Mouse (Mus musculus): ENCODE measurements at regions not wholly inside any gene's neighbourhood (a gene's known extent, or its start where the extent isn't known, plus 50 kb on each side); places are given as distances from the start of the nearest gene placed in this dataset.
A peak's percentile ranks its signal among the peaks of the same experiment; 100 is the strongest.
"Not testable (repeated sequence)": the region's sequence is repeated elsewhere in the genome, so short reads cannot be mapped to it uniquely, and the experiment has no call there.

DNA sequence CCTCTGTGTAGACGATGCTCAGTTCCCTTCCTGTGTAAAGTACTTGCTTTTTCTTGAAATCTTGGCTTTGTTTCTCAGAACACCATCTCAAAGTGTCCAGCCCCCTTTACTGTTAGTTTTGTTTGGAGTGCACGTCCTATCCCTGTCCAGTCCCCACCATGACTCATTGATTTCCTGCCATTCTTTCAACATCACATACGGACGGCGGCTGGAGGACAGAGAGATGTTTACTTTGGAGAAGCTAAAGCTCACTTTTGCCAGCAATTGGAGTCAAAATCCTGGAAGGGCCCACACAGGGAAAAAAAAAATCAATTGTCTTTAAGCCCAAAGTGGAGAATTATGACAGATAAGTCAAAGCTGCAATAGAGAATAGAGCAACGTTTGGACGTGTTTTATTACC lies 51.8 kb downstream of the Gm5426 start:
- DNase-seq, result no peak

DNA sequence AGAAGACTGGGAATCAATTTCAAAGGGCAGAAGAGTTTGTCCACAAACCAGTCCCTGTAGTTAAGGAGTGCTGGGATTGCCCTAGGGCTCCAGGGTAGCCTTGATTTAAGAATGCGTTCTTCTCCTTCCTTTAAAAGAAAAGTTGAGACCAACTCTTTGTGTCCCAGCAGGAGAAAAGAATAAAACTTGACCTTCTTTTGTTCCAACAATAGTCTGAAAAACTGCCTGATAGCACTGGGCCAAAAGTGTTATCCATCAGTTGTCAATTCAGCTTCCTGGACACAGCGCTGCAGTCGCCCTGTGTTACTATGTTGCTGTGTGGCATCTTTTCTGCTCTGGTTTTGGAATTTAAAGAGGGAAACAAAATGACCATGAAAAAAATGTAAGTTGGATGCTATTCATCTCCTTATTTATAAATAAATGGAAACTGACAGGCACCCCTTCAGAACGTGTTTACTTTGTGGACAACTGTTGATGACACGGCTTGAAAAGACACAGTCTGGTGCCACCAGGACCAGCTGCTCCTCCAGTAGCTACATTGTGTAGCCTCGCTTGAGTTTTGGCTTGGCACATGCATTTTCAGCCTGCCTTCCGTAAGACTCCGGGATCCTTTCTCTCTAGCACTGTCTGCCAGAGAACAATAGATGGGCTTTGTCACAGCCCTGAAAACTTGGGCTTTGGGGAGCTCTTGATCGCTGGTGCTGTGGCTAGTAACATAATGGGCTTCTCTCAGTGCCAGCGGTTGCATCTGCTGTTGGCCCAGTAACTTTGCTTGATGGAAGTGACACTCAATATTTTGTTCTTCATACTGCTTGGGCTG lies 54.0 kb downstream of the Gm5426 start:
- DNase-seq, result peak; percentile 7 to 19

DNA sequence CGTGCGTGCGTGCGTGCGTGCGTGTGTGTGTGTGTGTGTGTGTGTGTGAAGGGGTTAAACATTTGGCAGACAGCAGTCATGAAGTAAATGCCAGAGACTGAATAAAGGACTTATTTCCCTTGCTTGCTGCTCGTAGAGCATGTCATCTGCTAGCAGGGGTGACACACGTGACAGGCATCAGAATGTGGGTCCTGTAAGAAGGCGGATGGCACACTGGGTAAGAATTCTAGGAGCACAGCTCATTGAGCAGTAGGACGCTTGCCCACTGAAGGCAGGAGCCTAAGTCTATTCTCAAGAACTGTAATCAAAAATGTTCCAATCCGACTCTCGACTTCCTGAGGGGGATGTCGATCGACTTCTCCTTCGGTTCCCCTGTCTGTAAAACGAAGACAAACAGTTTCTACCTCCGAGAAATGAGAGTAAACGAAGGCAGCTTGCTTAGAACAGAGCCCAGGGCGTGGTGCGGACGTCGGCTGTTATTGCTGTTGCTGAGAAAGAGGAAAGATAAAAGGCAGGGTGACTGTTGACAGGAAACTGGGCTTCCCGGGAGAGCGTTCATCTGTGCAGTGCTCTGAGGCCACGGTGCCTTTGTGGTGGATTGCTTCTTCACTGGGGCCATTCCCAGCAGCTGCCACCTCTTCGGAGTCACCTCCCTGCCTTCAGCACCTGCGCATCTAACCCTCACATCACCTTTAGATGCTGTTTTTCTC lies 64.7 kb downstream of the Gm5426 start:
- no peak for DNase-seq

DNA sequence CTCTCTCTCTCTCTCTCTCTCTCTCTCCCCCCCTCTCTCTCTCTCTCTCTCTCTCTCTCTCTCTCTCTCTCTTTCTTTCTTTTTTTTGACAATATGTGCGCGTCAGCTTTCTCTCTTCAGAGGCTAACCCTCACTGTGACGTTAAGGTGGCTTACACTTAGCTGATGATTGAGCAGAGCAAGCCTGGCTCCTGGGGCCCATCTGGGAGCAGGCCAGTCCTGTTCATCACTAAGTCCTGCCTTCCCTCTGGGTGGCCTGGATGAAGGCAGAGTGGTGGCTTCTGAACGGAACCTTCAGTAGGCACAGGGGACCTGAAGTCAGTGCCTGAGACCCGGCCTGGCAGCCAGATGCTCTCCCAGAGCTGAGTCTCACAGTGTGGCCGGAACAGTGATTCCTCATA lies 65.5 kb downstream of the Gm5426 start:
- DNase-seq, result no peak

DNA sequence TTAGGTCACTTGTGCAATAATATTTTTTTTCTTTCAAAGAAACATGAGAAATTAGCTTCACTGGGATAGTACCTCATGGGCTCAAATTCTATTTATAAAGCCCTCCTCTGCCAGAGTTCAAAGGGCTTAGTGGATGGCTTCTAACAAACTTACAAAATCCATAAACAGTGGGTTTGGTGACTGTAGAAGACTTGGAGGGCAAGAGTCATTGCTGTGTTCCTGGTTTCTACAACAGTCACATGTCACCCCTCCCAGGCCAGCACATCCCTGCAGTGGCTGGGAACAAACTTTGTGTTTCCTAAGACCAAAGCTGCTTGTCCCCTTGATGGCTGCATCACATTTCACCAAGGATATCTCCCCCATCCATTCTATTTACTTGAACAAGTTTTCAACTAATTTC lies 66.5 kb downstream of the Gm5426 start:
- DNase-seq, result no peak

DNA sequence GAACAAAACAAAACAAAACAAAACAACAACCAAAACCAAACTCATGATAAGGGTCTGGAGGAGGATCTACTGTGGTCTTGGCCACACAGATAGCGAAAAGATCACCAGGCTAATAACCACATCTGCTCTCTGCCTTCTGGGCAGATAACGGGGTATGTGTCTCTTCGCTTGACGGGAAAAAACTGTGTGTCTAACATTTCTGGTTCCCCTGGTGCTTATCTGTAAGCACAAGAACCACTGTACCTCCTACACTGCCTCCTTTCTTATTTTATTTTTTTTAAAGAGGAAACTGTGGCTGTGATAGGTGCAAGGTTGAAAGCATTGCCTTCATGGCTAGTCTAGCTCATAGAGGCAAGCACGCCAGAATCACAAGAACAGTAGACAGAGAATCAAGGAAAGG lies 67.8 kb downstream of the Gm5426 start:
- DNase-seq, result no peak

DNA sequence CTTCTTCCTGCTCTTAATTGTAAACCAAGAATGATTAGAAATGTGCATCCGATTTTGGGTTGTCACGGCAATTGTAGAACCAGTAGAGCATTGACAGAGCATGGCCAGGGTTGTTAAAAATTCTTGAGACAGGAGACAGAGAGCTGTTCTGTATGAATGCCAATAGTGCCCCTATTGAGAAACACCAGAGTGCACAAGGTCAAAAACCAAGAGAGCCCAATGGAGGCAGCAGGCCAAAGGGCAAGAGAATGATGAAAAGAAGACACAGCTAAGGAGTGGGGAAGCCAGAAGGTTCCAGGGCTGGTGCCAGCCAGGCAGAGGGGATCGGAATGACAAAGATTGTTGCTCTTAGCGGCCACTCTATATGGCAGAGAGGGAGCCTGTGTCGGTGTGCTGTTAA lies 72.8 kb downstream of the Gm5426 start:
- DNase-seq, result no peak

DNA sequence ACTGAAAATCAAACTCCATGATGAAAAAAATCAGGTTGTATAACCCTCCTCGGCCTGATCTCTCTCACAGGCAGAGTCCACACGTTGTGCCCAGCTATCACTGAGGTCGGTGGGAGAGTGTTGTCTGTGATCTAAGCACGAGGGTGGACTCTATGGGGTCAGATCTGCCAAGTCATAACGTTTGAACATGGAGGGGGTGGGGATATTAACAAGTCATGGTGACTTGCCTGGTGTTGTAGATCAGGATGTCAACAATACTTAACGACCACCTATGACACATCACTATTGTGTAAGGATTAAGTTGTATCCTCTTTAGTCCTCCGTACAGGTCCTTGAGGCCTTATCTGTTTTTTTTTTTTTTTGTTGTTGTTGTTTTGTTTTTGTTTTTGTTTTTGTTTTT lies 74.8 kb downstream of the Gm5426 start:
- no peak for DNase-seq

DNA sequence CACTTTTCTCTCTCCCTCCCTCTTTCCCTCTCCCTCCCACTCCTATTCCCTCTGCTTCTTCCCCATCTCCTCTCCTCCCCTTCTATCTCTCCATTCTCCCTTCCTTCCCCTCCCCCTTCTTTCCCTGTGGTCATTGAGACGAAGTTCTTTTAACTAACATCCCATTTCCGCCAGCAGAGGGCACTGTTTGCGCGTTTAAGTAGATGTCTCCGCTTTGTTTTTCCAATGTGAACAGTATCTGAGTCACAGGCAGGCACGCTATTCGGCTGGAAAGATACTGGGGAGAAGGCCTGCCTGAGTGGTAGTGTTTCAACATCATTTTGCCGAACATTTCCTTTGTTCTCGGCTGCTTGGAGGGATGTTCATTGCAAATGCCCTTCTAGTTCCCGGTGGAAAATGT lies 77.5 kb downstream of the Gm5426 start:
- peak; percentile 80 to 88 for DNase-seq

DNA sequence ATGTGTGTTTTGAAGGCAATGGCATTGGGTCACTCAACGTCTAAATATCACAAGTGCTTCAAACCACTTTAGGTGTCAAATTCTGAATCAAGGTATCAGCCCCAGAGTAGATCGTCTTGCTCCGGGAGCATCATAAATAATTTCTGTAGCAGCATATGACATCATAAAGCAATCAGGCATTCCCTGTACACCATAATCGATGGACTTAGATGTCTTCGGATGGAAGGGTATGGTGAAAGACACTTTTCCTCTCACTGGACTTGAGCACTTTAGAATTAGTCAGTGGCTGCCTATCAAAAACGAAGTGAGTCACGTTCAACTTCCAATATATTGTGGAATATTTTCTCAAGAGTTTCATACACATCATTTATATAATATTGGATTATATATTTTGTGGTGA lies 77.9 kb downstream of the Gm5426 start:
- no peak for DNase-seq

DNA sequence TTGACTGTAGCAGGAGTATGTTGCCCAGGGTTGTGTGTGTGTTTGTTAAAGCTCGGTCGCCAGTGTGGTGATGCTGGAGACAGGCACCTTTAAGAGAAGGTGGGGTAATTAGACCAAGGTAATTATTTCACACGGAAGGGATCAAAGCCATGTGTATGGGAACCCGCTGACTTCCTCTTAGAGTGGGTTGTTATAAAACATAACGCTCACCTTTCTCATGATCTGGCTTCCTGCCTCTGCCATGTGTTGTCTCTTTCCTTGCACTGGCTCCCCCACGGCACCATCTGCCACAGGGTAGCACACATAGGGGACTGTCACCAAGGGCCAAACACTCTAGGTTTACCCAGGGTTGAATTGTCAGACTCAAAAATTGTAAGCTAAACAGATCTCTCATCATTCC lies 78.5 kb downstream of the Gm5426 start:
- DNase-seq, result peak; percentile 23 to 29

DNA sequence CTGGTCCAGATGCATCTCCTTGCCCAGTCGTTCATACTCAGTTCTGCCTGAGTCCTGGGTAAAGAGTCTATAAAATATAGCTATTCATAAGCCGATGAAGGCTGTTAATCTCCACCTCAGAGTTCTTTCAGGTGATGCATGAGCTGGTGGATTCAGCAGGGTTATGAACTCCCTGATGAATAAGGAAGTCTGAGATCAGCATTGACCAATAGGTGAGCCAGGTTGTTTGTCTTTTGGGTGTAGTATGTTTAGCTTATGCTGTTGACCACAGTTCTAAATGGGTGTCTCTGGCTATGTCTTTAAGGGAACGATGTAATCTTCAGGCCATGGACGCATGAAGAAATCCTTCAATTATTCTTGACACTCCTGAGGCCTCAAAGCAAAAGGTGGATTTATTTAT lies 84.3 kb downstream of the Gm5426 start:
- DNase-seq, result no peak

DNA sequence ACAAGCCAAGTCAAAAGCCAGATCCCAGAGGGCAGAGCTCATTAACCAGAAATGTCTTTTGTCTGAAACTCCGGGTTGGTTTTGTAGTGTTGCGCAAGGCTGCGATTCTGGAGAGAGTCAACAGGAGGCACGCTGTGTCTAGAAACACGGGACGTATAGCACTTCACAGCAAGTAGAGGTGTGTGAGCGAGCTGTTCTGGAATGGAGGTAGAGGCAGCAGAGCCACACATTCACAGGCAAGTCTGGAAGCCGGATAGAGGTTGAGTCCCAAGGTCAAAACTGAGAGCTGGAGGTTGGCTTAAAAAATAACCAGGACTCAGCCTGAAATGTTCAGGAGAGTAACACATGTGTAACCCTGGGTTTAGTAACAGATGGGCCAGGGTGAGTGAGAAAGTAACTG lies 94.0 kb downstream of the Gm5426 start:
- no peak for DNase-seq

DNA sequence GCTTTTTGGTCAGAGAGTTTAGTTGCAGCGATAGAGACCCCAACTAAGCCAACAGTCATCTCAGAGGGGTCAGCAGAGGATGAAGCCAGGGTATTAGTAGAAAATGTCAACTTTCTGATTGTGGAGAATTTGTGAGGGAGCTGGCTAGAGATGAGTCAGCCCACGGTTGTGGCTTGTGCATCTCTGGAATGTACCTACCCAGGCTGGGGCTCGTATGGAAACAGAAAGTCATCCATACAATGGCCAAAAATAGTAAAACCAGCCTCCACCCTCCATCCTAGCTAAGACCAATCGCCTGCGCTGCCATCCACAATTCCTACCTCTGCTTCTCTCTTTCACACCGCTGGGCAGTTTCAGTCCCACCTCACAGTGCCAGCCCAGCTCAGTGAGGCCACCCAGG lies 94.9 kb downstream of the Gm5426 start:
- no peak for DNase-seq

DNA sequence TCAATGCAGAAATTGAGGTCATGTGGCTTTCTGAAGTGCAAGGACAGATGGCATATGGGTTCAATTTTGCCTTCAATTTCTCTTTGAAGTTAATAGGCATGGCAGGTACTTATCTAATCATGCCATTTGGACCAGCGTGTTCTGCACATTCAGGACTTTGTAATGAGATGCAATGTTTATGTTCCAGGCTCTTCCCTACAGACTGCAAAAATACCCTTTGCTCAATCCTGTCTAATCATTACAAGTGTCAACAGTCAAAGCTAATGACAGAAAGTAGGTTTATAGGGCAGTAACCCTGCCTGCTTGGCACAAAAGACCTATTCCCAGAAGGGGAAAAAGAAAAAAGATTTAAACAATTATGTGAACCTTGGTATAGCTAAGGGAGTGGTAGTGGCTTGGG lies 96.5 kb downstream of the Gm5426 start:
- DNase-seq, result no peak

DNA sequence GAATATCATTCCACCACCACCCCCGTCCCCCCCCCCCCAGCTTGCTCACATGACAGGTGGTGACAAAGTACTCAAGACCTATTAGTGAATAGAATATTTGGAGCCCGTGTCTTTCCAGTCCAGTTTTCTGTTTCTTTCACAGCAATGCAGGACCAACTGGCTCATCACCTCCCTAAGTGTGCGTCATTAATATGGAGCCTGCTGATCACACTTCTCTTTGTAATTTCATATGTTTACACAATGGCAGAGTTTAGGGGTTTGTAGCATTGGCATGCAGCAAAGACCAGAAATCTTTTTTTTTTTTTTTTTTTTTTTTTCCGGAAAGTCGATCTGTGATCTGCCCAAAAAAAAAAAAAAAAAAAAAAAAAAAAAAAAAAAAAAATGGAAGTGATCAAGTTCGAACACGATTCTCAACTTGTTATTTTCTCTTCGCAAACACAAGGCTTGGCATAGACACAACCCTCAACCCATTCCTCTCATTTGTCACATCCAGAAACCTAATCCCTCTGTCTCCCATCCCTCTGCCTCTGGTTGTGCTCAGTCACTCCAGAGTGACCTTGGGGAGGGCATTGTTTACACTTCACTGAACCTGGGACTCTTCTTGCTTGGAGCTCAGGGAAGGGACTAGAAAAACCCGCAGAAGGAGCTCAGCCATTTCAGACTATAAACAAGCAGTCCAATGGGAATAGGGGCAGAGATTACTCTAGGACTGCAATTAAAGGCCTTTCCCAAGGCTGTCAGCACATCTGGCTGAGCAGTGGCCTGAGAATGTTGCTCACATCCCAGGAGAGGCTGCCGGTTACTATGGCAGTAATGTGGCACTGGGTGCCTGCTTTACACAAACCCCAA lies 98.4 kb downstream of the Gm5426 start:
- DNase-seq, result no peak

DNA sequence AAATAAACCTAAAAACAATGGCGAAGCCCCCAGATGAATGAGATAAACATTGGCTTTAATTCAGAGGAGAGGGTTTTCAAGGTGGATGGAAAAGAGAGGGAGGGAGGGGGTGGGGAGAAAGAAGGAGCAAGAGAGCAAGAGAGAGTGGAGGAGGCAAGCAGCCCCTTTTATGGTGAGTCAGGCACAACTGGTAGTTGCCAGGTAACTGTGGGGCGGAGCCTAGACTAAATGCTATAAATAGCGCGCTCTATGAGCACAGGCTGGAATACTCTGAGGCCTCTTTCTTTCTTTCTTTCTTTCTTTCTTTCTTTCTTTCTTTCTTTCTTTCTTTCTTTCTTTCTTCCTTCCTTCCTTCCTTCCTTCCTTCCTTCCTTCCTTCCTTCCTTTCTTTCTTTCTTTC lies 99.6 kb downstream of the Gm5426 start:
- not testable (repeated sequence) for DNase-seq

DNA sequence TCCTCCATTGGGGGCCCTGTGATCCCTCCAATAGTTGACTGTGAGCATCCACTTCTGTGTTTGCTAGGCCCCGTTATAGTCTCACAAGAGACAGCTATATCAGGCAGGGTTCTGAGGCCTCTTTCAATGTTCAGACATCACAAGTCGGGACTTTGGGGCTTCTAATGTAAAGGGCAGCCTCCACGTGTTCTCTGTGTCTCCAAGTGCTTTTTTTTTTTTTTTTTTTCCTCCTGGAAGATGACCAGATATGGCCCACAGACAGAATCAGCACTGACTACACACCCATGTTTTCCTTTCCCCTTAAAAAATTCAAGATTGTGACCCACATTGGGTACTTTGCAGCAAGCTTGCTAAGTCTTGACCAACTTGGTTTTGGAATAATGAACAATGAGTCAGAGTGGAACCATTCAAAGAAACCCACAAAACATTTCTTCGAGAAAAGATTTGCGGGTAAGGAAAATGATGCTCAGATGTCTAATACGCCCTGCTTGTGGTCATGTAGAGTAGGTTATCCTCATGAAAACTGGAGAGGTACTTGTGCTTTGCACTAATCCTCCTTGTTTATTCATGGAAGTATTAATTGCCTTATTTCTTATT lies 100.5 kb downstream of the Gm5426 start:
- DNase-seq, result no peak

DNA sequence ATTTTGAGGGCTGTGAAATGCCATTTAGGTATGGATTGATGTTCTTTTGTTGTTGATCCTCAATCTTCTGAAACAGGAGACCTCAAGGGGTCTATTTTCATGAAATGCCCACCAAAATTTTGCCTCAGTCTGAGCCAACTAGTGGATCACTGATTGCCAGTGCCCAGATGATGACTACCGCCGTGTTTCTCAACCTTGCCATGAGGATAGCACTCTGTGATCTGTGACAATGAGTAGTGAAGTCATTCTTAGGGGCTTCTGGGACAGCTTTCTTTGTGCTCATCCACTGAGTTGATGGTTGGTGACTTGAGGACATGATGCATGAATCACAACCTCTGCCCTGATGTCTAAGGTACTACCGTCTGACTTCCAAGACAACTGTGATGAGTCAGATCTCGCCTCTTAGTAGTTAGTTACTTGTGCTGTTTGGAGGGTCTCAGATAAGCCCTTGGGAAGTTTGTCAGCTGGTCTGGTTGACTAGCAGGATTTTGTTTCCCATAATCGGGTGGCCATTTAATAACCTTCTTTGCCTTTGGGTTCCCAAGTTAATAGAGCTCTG lies 101.2 kb downstream of the Gm5426 start:
- DNase-seq, result no peak

DNA sequence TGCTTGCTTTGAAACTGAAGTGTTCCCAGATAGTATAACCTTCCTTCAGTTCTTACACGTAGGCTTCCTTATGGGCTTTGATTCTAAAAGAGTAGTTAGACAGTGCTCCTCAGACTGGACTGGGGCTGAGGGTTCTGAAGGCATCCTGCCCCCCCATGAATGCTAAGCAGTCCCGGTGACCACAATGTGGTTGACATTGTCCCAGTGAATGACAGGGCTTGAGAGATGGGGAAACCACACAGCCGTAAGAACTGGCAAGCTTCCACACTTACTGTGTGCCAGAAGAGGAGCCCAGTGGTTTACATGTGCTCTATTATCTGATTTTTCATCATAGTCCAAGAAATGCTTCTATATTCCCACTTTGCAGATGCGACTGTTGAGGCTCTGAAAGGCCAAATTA lies 101.8 kb downstream of the Gm5426 start:
- no peak for DNase-seq

DNA sequence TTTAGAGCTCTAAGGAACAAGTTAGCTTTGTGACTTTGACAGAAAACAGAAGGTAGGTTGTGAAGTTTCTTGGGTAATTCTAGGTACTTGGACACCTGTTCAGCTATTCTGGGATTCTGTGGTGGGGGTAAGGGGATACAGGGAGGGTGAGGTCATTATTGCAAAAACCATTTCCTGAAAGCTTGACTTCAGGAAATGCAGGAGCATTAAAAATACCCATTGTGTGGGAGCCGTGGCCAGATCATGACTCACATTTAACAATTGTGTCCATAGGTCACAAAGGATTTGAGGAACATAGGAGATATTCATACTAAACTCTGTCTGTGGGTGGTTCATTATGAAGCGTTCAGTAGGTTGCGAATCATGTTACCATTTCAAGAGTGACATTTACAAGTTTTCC lies 102.4 kb downstream of the Gm5426 start:
- no peak for DNase-seq

DNA sequence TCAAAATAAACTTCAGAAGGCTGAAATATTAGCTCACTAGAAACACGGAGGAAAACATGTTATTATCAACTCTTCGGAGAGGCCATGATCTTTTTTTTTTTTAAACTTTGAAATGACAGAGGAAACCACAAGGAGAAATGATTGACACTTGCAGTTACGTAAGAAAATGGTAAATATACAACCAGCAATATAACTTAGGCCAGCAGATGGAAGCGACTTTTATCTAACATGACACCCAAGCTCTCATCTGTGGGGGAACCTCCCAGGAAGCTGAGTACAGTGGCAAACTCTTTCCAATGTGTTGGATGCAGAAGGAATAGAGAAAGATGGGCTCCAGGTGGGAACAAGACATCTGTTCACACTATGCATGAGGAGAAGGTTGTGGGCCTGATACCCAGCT lies 104.2 kb downstream of the Gm5426 start:
- no peak for DNase-seq

DNA sequence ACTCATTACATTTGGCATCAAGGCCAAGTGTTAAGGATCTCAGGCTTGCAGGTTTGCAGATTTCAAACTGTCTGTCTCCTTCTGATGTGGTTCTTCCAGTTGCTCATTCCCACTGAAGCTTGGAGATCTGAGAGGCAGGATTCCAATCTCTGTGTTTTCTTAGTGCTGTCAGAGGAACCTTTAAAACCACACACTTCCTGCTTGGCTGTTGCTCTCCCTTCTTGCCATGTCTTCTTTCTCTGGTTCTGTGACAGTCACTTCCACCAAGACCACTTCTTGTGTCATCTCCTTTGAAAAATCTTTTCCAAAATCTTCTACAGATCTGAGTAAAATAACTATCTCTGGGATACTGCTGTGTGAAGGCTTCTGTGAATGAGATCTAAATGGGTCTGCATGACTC lies 117.3 kb downstream of the Gm5426 start:
- no peak for DNase-seq

Measured in layer of hippocampus, postnatal 36 days (tissue).